Mouse (Mus musculus) left cerebral cortex, postnatal 36 days (tissue): ENCODE data around the gene Lrig3. TPM values are rescaled to one million over a fixed set of nuclear protein-coding genes. Genes with fewer than 3 reads are reported as not detected.

Experiments used
- DNase-seq, 2 experiments: peaks; one replicate each; pipeline ENCODE4 v3.0.0; 2021 to 2022; ENCODE audit warnings: low spot score in 2 of 2, mixed read lengths in 1 of 2
- intact Hi-C: fragments of 180-260 bp; cut with DNase I; formaldehyde crosslinking; loops from one replicate; pipeline ENCODE4 v1.15.1; 2025
- total RNA-seq, 2 experiments: library from RNA; stranded (reverse); gene quantifications; 2 replicates each; pipeline ENCODE4 v1.2.3; 2021

Gene Lrig3
- total RNA-seq, 2 experiments from 2014 or later, result 3.4 TPM

- no peak for DNase-seq
- intact Hi-C loops, result loop anchor here (10.0 kb wide), 2 partner anchors 177 to 373 kb away; no protein-coding TSS in a partner anchor
Observed at GRCm38 (mm10) chr10:125961411-125962107, 4.4 kb upstream of the Lrig3 start.

DNA sequence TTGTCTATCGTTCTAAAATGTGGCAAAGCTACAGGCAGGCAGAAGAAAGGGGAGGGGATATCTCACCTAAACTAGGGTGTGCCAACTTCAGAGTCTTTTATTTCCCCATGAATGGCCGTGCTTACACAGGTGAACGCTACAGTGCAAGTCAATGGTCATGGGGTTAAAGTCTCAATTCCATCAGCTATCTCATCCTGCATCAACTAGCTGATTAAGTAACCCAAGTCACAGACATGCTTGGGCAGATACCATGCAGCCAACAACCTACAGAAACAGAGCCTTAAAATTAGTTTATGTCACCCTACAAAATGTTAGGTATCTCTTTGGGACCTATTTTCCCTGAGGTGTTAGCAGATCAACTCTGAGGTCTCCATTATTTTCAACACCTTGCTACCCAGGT is 1.3 kb upstream of the Lrig3 start:
- DNase-seq, result no peak
- intact Hi-C loops, result loop anchor here (10.0 kb wide), 2 partner anchors 180 to 370 kb away; no protein-coding TSS in a partner anchor

DNA sequence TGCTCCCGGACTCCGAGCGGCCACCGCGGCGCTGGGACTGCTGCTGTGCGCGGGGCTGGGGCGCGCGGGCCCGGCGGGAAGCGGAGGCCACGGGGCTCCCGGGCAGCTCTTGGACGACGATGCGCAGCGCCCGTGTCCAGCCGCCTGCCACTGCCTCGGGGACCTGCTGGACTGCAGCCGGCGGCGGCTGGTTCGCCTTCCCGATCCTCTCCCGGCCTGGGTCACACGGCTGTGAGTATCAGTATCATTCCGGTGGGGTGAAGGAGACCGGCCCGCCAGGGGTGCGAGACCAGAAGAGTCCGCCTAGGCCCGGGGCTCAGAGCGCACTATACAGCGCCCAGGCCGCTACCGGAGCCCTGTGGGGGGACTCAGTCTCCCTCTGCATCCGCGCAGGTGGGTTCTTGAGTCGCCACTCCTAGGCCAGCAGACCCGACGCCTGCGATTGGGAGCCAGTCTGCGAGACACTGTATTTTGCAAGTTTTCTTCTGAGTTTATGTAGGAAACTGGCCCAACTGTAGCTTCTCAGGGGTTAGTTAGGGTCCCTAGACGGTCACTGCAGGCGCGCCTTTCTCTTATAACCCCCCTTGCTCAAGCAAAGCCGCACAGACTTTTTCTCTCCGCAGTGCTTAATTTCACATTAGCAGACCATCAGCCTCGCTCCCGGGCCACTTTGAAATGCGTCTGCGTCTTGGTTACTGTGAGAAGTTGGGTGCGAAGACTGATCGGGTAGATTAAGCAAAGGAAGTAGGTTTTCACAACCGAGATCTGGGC is 698 bp downstream of the Lrig3 start:
- intact Hi-C loops, result loop anchor here (10.0 kb wide), 2 partner anchors 182 to 368 kb away; no protein-coding TSS in a partner anchor
- DNase-seq, result peak in 1 of 2 experiments; percentile 8

GRCm38 (mm10) chr10:125967436-125968160 is 1.6 kb downstream of the Lrig3 start:
- intact Hi-C loops, result loop anchor here (10.0 kb wide), 2 partner anchors 183 to 367 kb away; no protein-coding TSS in a partner anchor
- DNase-seq, result no peak

- no peak for DNase-seq
- intact Hi-C loops, result loop anchor here (10.0 kb wide), 2 partner anchors 184 to 366 kb away; no protein-coding TSS in a partner anchor
Observed at GRCm38 (mm10) chr10:125968191-125969132, 2.5 kb downstream of the Lrig3 start.

DNA sequence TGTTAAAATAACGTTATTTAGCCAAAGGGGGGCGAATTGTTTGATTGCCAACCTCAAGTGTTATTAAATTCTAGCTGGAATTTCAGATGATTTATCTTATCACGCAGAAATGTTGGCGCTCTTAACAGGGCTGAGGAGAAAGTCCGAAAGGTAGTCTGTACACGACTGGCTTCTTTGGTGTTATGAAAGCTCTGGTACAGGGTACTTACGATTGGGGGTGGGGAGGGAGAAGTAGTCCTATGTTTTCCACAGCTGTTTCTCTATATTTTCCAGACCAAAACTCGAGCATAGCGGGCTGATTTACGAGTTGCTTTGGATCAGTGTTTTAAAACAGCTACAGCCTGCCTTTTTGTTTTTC is 3.1 kb downstream of the Lrig3 start:
- no peak for DNase-seq
- intact Hi-C loops, result loop anchor here (10.0 kb wide), 2 partner anchors 184 to 366 kb away; no protein-coding TSS in a partner anchor

- intact Hi-C loops, result no loop called here
Observed at GRCm38 (mm10) chr10:125970031-125970430, 4.1 kb downstream of the Lrig3 start.

GRCm38 (mm10) chr10:125970500-125970899 is 4.5 kb downstream of the Lrig3 start:
- intact Hi-C loops, result no loop called here
- DNase-seq, result no peak

More at GRCm38 (mm10) chr10:125970031-125970430, 4.1 kb downstream of the Lrig3 start:
- no peak for DNase-seq

DNA sequence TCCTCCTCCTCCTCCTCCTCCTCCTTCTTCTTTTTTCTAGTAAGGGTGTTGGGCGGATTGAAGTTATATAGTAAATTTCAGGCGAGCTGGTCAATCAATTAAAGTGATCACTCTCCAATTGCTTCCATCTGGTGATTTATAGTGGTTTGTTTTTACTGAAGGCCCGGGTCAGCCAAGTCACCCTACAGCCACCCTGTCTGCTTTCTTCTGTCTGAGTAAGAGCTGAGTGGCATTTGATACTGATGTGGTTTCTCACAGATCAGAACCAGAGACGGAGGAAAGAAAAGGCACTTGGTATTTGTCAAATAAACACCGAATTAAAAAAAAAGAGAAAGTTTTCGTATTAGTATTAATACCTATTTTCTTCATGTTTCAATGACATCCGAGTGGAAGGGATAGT is 7.8 kb downstream of the Lrig3 start:
- intact Hi-C loops, result no loop called here
- no peak for DNase-seq

- no peak for DNase-seq
- intact Hi-C loops, result no loop called here
Observed at GRCm38 (mm10) chr10:125981938-125982337, 16.0 kb downstream of the Lrig3 start.

- intact Hi-C loops, result no loop called here
- no peak for DNase-seq
Observed at GRCm38 (mm10) chr10:125984473-125985035, 18.6 kb downstream of the Lrig3 start.

DNA sequence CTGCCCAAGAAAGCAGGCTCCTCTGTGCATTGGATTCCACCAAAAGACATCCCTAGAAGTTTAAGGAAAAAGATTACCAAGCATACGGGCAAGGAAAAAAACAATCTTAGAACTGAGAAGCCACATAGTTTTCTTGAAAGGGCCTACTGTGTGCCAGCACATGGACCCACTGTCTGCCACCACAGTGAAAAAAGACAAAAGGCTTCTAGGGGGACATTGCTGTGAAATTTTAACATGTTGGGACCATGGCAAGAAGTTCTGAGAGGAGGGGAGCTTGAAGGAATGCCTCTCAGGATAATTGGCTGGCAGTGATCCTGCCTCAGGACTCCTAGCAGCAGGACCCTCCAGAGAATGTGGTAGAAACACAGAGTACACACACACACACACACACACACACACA is 19.8 kb downstream of the Lrig3 start:
- intact Hi-C loops, result no loop called here
- DNase-seq, result no peak

- DNase-seq, result no peak
- intact Hi-C loops, result no loop called here
Observed at GRCm38 (mm10) chr10:125986443-125986842, 20.5 kb downstream of the Lrig3 start.

DNA sequence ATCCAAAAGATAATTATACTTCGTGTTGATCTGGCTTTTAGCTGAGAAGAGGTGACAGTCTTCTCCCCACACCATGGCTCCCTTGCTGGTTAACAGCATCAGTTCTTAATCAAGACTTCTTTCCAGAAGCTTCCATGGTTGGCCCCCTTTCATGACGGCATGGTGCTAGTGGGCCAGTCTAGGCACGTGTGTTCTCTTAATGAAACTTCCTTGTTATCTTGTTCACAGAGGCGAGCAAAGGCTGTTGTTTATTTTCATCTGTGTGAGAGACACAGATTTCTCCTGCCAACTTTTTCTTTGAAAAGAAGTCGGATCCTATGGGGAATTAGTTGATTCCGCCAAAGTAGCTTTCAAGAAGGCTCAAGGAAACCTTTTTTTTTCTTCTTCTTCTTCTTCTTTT is 21.3 kb downstream of the Lrig3 start:
- no peak for DNase-seq
- intact Hi-C loops, result no loop called here

- DNase-seq, result no peak
- intact Hi-C loops, result no loop called here
Observed at GRCm38 (mm10) chr10:125988037-125988436, 22.1 kb downstream of the Lrig3 start.

DNA sequence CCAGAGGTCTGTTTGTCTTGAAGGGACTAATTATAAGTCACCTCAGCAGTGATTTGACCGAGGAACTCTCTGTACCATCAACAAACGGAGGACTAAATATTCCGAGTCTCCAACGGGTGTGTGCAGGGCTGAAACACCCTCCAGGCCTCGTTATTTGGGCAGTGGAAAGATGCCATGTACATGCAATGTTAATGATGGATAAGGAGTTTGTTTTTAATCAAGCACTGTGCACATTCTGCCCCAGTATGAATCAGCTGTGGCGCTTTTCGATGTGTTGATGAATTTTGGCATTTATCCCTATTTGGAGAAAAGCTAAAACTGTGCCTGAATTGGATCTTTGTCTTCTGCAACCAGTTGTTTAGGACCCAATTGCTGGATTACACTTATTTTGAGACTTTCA is 23.9 kb downstream of the Lrig3 start:
- intact Hi-C loops, result loop anchor here (10.0 kb wide), 1 partner anchor 265 kb away; no protein-coding TSS in a partner anchor
- DNase-seq, result no peak

GRCm38 (mm10) chr10:125990394-125990793 is 24.4 kb downstream of the Lrig3 start:
- no peak for DNase-seq
- intact Hi-C loops, result loop anchor here (10.0 kb wide), 1 partner anchor 266 kb away; no protein-coding TSS in a partner anchor

- intact Hi-C loops, result loop anchor here (10.0 kb wide), 1 partner anchor 267 kb away; no protein-coding TSS in a partner anchor
- no peak for DNase-seq
Observed at GRCm38 (mm10) chr10:125991819-125992218, 25.9 kb downstream of the Lrig3 start.
